Mouse (Mus musculus) left cerebral cortex, postnatal 36 days (tissue): ENCODE measurements around the gene Gm10378. TPM values are rescaled to one million over a fixed set of nuclear protein-coding genes. Genes with fewer than 3 reads are reported as not detected.
"Not testable (repeated sequence)": the region's sequence is repeated elsewhere in the genome, so short reads cannot be mapped to it uniquely, and the experiment has no call there.

Experiments used
- DNase-seq, 2 experiments: peaks; one replicate each; pipeline ENCODE4 v3.0.0; 2021 to 2022; ENCODE audit warnings: low spot score in 2 of 2, mixed read lengths in 1 of 2
- intact Hi-C: fragments of 180-260 bp; cut with DNase I; formaldehyde crosslinking; loops from one replicate; pipeline ENCODE4 v1.15.1; 2025
- microRNA-seq: library from miRNA; unstranded; fragments of <30 nt; microRNA quantifications from one replicate; pipeline ENCODE4 v1.2.0, GENCODE M21; 2022
- total RNA-seq, 2 experiments: library from RNA; stranded (reverse); gene quantifications; 2 replicates each; pipeline ENCODE4 v1.2.3; 2021

Gm10378 gene
- total RNA-seq = not detected

DNA sequence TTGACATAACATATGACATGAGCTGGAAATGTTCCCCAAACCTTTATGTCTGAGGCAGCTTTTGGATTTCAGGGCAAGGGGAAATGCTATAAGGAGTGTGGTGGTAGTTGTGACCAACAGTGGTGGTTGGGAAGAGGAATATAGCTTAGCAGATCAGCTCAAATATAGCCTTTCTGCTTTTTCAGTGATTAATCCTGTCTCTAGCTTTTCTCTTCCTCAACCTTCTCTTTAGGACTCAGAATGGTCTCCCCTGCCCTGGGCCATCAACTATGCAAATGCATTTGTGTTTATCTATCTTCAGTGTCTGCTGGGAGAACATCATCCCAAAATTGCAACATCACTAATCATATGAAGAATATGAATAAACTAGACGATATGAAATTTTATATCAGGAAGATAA, at the start of gene Gm10378:
Gene Gm10378 (plus strand): TSS at position 301 of the 400 bp plus-strand sequence.
- DNase-seq, intact Hi-C loops: not testable (repeated sequence)

GRCm38 (mm10) chr14:42641817-42642216, 13.9 kb upstream of the Gm10378 start, which contains the start of gene Gm3633:
Gene Gm3633 (minus strand): TSS chr14:42641917.
- intact Hi-C loops, DNase-seq: not testable (repeated sequence)

Small RNA genes within 50 kb of the gene (microRNA-seq; reads per million reads assigned to microRNA genes)
- gene Gm23620 (not detected), gene Gm25228 (not detected)

Other genes starting within 250 kb of the Gm10378 start
- gene Gm8005, start 216.3 kb upstream of the Gm10378 start, total RNA-seq = not detected
- not detected for gene Gm8011, start 192.1 kb upstream of the Gm10378 start, total RNA-seq
- gene Gm8020, start 153.6 kb upstream of the Gm10378 start, total RNA-seq = not detected
- not detected for gene Gm8024, start 131.7 kb upstream of the Gm10378 start, total RNA-seq
- not detected for gene Gm17124, start 56.1 kb upstream of the Gm10378 start, total RNA-seq
- gene Gm3633, start 14.0 kb upstream of the Gm10378 start, total RNA-seq = not detected
- gene Gm3015, start 112.9 kb downstream of the Gm10378 start, total RNA-seq = not detected
- gene Gm10377, start 142.0 kb downstream of the Gm10378 start, total RNA-seq = not detected
- gene Gm21977, start 197.5 kb downstream of the Gm10378 start, total RNA-seq = not detected